Mouse (Mus musculus): ENCODE data around the gene Acot8.

DNA sequence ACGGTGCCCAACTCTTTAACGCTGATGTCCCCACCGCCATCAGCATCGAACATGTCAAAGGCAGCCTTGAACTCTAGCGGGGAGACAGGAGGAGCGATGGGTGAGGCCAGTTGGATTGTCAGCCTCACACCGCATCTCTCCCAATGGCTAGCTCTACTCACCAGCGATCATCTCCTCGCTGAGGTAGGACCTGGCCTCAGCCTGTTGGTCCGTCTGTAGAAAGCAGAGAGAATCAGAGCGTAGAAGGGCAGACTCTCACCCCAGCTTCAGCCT, 26.7 kb downstream of the Acot8 start:
- TF ChIP-seq CTCF (IDR thresholded peaks at IDR 0.05; ENCODE audit: borderline replicate concordance, insufficient read depth, low read depth, low read length) (no peak), POLR2A (IDR thresholded peaks at IDR 0.05; ENCODE audit: borderline replicate concordance, insufficient read depth, low read length) (no peak)

Measured in cerebellum, adult 2 months (tissue).